In the genomic region with DNA sequence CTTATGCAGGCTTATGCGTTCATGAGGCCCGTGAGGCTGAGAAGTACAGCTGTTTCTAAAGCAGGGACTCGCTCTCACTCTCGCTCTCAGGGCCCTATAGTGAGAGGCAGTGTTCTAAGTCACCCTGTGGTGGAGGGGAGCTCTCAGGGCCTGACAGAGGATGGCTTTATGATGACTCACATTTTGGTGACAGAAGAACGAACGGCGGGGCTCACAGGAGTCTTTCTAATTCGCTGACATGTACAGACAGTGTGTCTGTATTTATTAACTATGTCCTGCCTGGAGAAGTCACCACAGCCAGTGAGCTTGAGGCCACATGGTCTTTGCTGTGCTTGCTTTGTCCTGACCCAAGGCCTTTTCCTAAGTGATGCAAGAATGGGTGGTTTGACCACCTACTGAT, we compare ENCODE assay signal across 19 mouse cellular contexts.
A peak's percentile ranks its signal among the peaks of the same experiment; 100 is the strongest.
DNase-seq lines count a peak whose midpoint lies in the region; ATAC-seq and TF ChIP-seq lines count a peak whose summit lies in the region.
"Had no signal": no experiment of that assay in that cellular context is flagged by ENCODE, and none has a peak within 500 bp of the region (broad histone marks: within the 10 kb centered on the region; RNA-seq: fewer than 3 reads in every experiment).

No protein-coding gene starts in this region.

- no peak for TF ChIP-seq POLR2A in lung, adult 2 months (IDR thresholded peaks at IDR 0.05; ENCODE audit: borderline replicate concordance, extremely low read depth, low read depth, low read length)

- no peak for TF ChIP-seq EP300 in lung, postnatal 0 days (IDR thresholded peaks at IDR 0.05)

- ATAC-seq in heart, embryonic 11.5 days (replicated peaks; ENCODE audit: insufficient number of reproducible peaks, low FRiP score, low TSS enrichment): no peak
- ATAC-seq in lung, postnatal 0 days: peak; percentile 16; the same call in 1 of the 2 replicates
- peak; percentile 54 for ATAC-seq in Patski
- ATAC-seq: forebrain, embryonic 15.5 days; intestine, postnatal 0 days had no signal

- H3K27me3 ChIP-seq in heart, embryonic 11.5 days (ENCODE audit: control insufficient read depth, insufficient read depth, low read length): no peaks in the 10 kb centered on the region
- no peaks in the 10 kb centered on the region for H3K27me3 ChIP-seq in lung, postnatal 0 days (replicated peaks; ENCODE audit: insufficient read depth, low read length)
- H3K27me3 ChIP-seq in Patski: no peaks in the 10 kb centered on the region
- H3K27me3 ChIP-seq: forebrain, embryonic 15.5 days; heart, embryonic 13.5 days; hindbrain, embryonic 15.5 days had no signal

- POLR2A ChIA-PET in Patski (lab: Charles Lee): interaction anchor here (0.6 to 1.1 kb wide), 2 partner anchors 69 to 734 kb away, joined by 3 to 4 read pairs; no protein-coding TSS in a partner anchor

- H3K4me3 ChIP-seq in heart, embryonic 11.5 days (ENCODE audit: low read depth, low read length): no peak overlapping the region
- H3K4me3 ChIP-seq in lung, postnatal 0 days (ENCODE audit: low read depth, low read length): no peak overlapping the region
- H3K4me3 ChIP-seq in lung, adult 2 months (replicated peaks; ENCODE audit: extremely low read depth, low read depth, low read length): no peak overlapping the region
- H3K4me3 ChIP-seq: embryonic facial prominence, embryonic 12.5 days; forebrain, embryonic 15.5 days; heart, embryonic 13.5 days; hindbrain, embryonic 15.5 days had no signal

- H3K4me2 ChIP-seq in heart, embryonic 11.5 days: no peak overlapping the region
- no peak overlapping the region for H3K4me2 ChIP-seq in lung, postnatal 0 days (replicated peaks; ENCODE audit: low read depth, low read length)
- H3K4me2 ChIP-seq: embryonic facial prominence, embryonic 12.5 days; forebrain, embryonic 15.5 days; heart, embryonic 13.5 days; hindbrain, embryonic 15.5 days had no signal

- H3K27ac ChIP-seq in heart, embryonic 11.5 days (ENCODE audit: low read depth, low read length): peak overlapping the region; percentile 7; the same call in 1 of the 2 replicates
- H3K27ac ChIP-seq in lung, postnatal 0 days (ENCODE audit: low read length): no peak overlapping the region
- H3K27ac ChIP-seq: embryonic facial prominence, embryonic 12.5 days; forebrain, embryonic 15.5 days; heart, embryonic 13.5 days; hindbrain, embryonic 15.5 days had no signal

- in situ Hi-C loops in Patski (cut with MboI; ENCODE audit: low pct_unique_long_range_greater_than_20kb): no loop called here

- H3K36me3 ChIP-seq in heart, embryonic 11.5 days (ENCODE audit: control insufficient read depth, insufficient read depth, low read length): no peaks in the 10 kb centered on the region
- H3K36me3 ChIP-seq in lung, postnatal 0 days (ENCODE audit: insufficient read depth, low read length): no peaks in the 10 kb centered on the region
- H3K36me3 ChIP-seq: embryonic facial prominence, embryonic 12.5 days; forebrain, embryonic 15.5 days; heart, embryonic 13.5 days; hindbrain, embryonic 15.5 days had no signal

- H3K9me3 ChIP-seq in heart, embryonic 11.5 days (replicated peaks; ENCODE audit: control insufficient read depth, low read length): no peaks in the 10 kb centered on the region
- H3K9me3 ChIP-seq in lung, postnatal 0 days (ENCODE audit: low read length): no peaks in the 10 kb centered on the region
- H3K9me3 ChIP-seq: embryonic facial prominence, embryonic 12.5 days; forebrain, embryonic 15.5 days; heart, embryonic 13.5 days; hindbrain, embryonic 15.5 days had no signal

- H3K9ac ChIP-seq in heart, embryonic 11.5 days (ENCODE audit: low read depth, low read length): no peak overlapping the region
- H3K9ac ChIP-seq in lung, postnatal 0 days (replicated peaks; ENCODE audit: low read depth): no peak overlapping the region
- H3K9ac ChIP-seq: embryonic facial prominence, embryonic 12.5 days; forebrain, embryonic 15.5 days; heart, embryonic 13.5 days; hindbrain, embryonic 15.5 days had no signal

- 44% methylated on average over 8 of the region's 8 CpGs for WGBS in heart, embryonic 11.5 days (ENCODE audit: insufficient replicate concordance)
- 41% methylated on average over 8 of the region's 8 CpGs for WGBS in lung, postnatal 0 days
- 62% methylated on average over 8 of the region's 8 CpGs for WGBS in lung, adult 2 months

- H3K4me1 ChIP-seq in heart, embryonic 11.5 days (ENCODE audit: control insufficient read depth, insufficient read depth, low read length): peaks cover 7% of the 10 kb centered on the region; the same call in 1 of the 2 replicates
- H3K4me1 ChIP-seq in lung, postnatal 0 days (ENCODE audit: insufficient read depth, low read depth, low read length): no peaks in the 10 kb centered on the region
- H3K4me1 ChIP-seq in lung, adult 2 months (ENCODE audit: control insufficient read depth, insufficient read depth, low read length): no peaks in the 10 kb centered on the region
- H3K4me1 ChIP-seq: hindbrain, embryonic 15.5 days had no signal

- peak; percentile 27 for DNase-seq in adrenal gland, postnatal 10 days
- no peak for DNase-seq in adrenal gland, postnatal 4 days (ENCODE audit: low spot score in 2 of 2)
- no peak for DNase-seq in heart, adult 11 months
- DNase-seq in lung, postnatal 0 days (ENCODE audit: low spot score): no peak
- DNase-seq in lung, adult 2 months: no peak
- DNase-seq in Patski (ENCODE audit: low read depth, low spot score): no peak
- DNase-seq in right cerebral cortex, postnatal 4 days: no peak
- DNase-seq: cerebellum, adult 11 months; cerebellum, adult 9-10 months; cerebellum, postnatal 25 days; gastrocnemius, postnatal 36 days; heart, adult 18-20 months; heart, postnatal 36 days had no signal

- no peak for TF ChIP-seq CTCF in lung, postnatal 0 days (IDR thresholded peaks at IDR 0.05)
- TF ChIP-seq CTCF in lung, adult 2 months (IDR thresholded peaks at IDR 0.05; ENCODE audit: insufficient read depth, low read length): no peak
- TF ChIP-seq CTCF in Patski (IDR thresholded peaks at IDR 0.05): no peak

- CTCF ChIA-PET in Patski (lab: Charles Lee): interaction anchor here (0.8 kb wide), 1 partner anchor 8 kb away, joined by 4 read pairs; no protein-coding TSS in a partner anchor
